Mouse (Mus musculus): ENCODE data around the gene Zfp213. TPM values are rescaled to one million over a fixed set of nuclear protein-coding genes. Genes with fewer than 3 reads are reported as not detected.

Zfp213 gene
- total and polyA plus RNA-seq, 3 experiments, result 3.0 to 3.8 TPM; not detected in 1

Other genes with a start within 250 kb of the Zfp213 start
- not detected in 2 replicates for gene Vmn2r115, start 220.5 kb downstream of the Zfp213 start, total RNA-seq (2012; rRNA removed)
- under 1 TPM in 1 of 2 experiments, not detected in 1; 0.03 TPM for gene Vmn2r115, start 220.5 kb downstream of the Zfp213 start, polyA plus RNA-seq (2012; ENCODE audit: insufficient read depth in 1 of 2, insufficient read length in 2 of 2, low read depth in 1 of 2, low replicate concordance in 2 of 2, missing spikeins in 1 of 2)
- not detected in 2 replicates for gene Vmn2r116, start 179.6 kb downstream of the Zfp213 start, total RNA-seq (2012; rRNA removed)
- gene Vmn2r116, start 179.6 kb downstream of the Zfp213 start, polyA plus RNA-seq (2012; ENCODE audit: insufficient read depth in 1 of 2, insufficient read length in 2 of 2, low read depth in 1 of 2, low replicate concordance in 2 of 2, missing spikeins in 1 of 2), result not detected
- gene Vmn2r117, start 84.5 kb downstream of the Zfp213 start, total RNA-seq (2012; rRNA removed), result not detected in 2 replicates
- gene Vmn2r117, start 84.5 kb downstream of the Zfp213 start, polyA plus RNA-seq (2012; ENCODE audit: insufficient read depth in 1 of 2, insufficient read length in 2 of 2, low read depth in 1 of 2, low replicate concordance in 2 of 2, missing spikeins in 1 of 2), result not detected
- gene Zfp13, start 35.2 kb upstream of the Zfp213 start, total RNA-seq (2012; rRNA removed), result 0.08 and 0.16 TPM in 2 replicates
- gene Zfp13, start 35.2 kb upstream of the Zfp213 start, polyA plus RNA-seq (2012; ENCODE audit: insufficient read depth in 1 of 2, insufficient read length in 2 of 2, low read depth in 1 of 2, low replicate concordance in 2 of 2, missing spikeins in 1 of 2), result under 1 TPM in 1 of 2 experiments, not detected in 1; 0.38 TPM
- not detected in 2 replicates for gene Zscan10, start 36.6 kb upstream of the Zfp213 start, total RNA-seq (2012; rRNA removed)
- gene Zscan10, start 36.6 kb upstream of the Zfp213 start, polyA plus RNA-seq (2012; ENCODE audit: insufficient read depth in 1 of 2, insufficient read length in 2 of 2, low read depth in 1 of 2, low replicate concordance in 2 of 2, missing spikeins in 1 of 2), result under 1 TPM in 1 of 2 experiments, not detected in 1; 0.08 TPM
- gene Mmp25, start 81.0 kb upstream of the Zfp213 start, total RNA-seq (2012; rRNA removed), result 0.03 TPM in 1 of 2 replicates, not detected in the other
- under 1 TPM in 1 of 2 experiments, not detected in 1; 0.01 TPM for gene Mmp25, start 81.0 kb upstream of the Zfp213 start, polyA plus RNA-seq (2012; ENCODE audit: insufficient read depth in 1 of 2, insufficient read length in 2 of 2, low read depth in 1 of 2, low replicate concordance in 2 of 2, missing spikeins in 1 of 2)
- gene Bicdl2, start 96.3 kb upstream of the Zfp213 start, total RNA-seq (2012; rRNA removed), result 0.08 TPM in 1 of 2 replicates, not detected in the other
- gene Bicdl2, start 96.3 kb upstream of the Zfp213 start, polyA plus RNA-seq (2012; ENCODE audit: insufficient read depth in 1 of 2, insufficient read length in 2 of 2, low read depth in 1 of 2, low replicate concordance in 2 of 2, missing spikeins in 1 of 2), result under 1 TPM in 1 of 2 experiments, not detected in 1; 0.17 TPM
- 11.0 and 15.6 TPM in 2 replicates for gene Hcfc1r1, start 109.4 kb upstream of the Zfp213 start, total RNA-seq (2012; rRNA removed)
- gene Hcfc1r1, start 109.4 kb upstream of the Zfp213 start, polyA plus RNA-seq (2012; ENCODE audit: insufficient read depth in 1 of 2, insufficient read length in 2 of 2, low read depth in 1 of 2, low replicate concordance in 2 of 2, missing spikeins in 1 of 2), result 10 to 100 TPM in 1 of 2 experiments, not detected in 1; 81.6 TPM
- 26.4 and 36.9 TPM in 2 replicates for gene Thoc6, start 109.6 kb upstream of the Zfp213 start, total RNA-seq (2012; rRNA removed)
- gene Thoc6, start 109.6 kb upstream of the Zfp213 start, polyA plus RNA-seq (2012; ENCODE audit: insufficient read depth in 1 of 2, insufficient read length in 2 of 2, low read depth in 1 of 2, low replicate concordance in 2 of 2, missing spikeins in 1 of 2), result 10 to 100 TPM in 1 of 2 experiments, not detected in 1; 62.9 TPM
- 15.4 and 18.8 TPM in 2 replicates for gene Tnfrsf12a, start 113.2 kb upstream of the Zfp213 start, total RNA-seq (2012; rRNA removed)
- 10 to 100 TPM in 1 of 2 experiments, not detected in 1; 14.7 TPM for gene Tnfrsf12a, start 113.2 kb upstream of the Zfp213 start, polyA plus RNA-seq (2012; ENCODE audit: insufficient read depth in 1 of 2, insufficient read length in 2 of 2, low read depth in 1 of 2, low replicate concordance in 2 of 2, missing spikeins in 1 of 2)
- not detected in 2 replicates for gene Cldn6, start 115.0 kb upstream of the Zfp213 start, total RNA-seq (2012; rRNA removed)
- not detected for gene Cldn6, start 115.0 kb upstream of the Zfp213 start, polyA plus RNA-seq (2012; ENCODE audit: insufficient read depth in 1 of 2, insufficient read length in 2 of 2, low read depth in 1 of 2, low replicate concordance in 2 of 2, missing spikeins in 1 of 2)
- gene Cldn9, start 119.8 kb upstream of the Zfp213 start, total RNA-seq (2012; rRNA removed), result 0.19 and 0.26 TPM in 2 replicates
- gene Cldn9, start 119.8 kb upstream of the Zfp213 start, polyA plus RNA-seq (2012; ENCODE audit: insufficient read depth in 1 of 2, insufficient read length in 2 of 2, low read depth in 1 of 2, low replicate concordance in 2 of 2, missing spikeins in 1 of 2), result under 1 TPM in 1 of 2 experiments, not detected in 1; 0.18 TPM
- not detected in 2 replicates for gene 1520401A03Rik, start 158.5 kb upstream of the Zfp213 start, total RNA-seq (2012; rRNA removed)
- gene 1520401A03Rik, start 158.5 kb upstream of the Zfp213 start, polyA plus RNA-seq (2012; ENCODE audit: insufficient read depth in 1 of 2, insufficient read length in 2 of 2, low read depth in 1 of 2, low replicate concordance in 2 of 2, missing spikeins in 1 of 2), result not detected
- 15.8 and 16.6 TPM in 2 replicates for gene Pkmyt1, start 162.1 kb upstream of the Zfp213 start, total RNA-seq (2012; rRNA removed)
- 10 to 100 TPM in 1 of 2 experiments, not detected in 1; 49.8 TPM for gene Pkmyt1, start 162.1 kb upstream of the Zfp213 start, polyA plus RNA-seq (2012; ENCODE audit: insufficient read depth in 1 of 2, insufficient read length in 2 of 2, low read depth in 1 of 2, low replicate concordance in 2 of 2, missing spikeins in 1 of 2)
- 5.2 and 6.5 TPM in 2 replicates for gene Paqr4, start 176.6 kb upstream of the Zfp213 start, total RNA-seq (2012; rRNA removed)
- 10 to 100 TPM in 1 of 2 experiments, not detected in 1; 10.7 TPM for gene Paqr4, start 176.6 kb upstream of the Zfp213 start, polyA plus RNA-seq (2012; ENCODE audit: insufficient read depth in 1 of 2, insufficient read length in 2 of 2, low read depth in 1 of 2, low replicate concordance in 2 of 2, missing spikeins in 1 of 2)
- gene Kremen2, start 181.6 kb upstream of the Zfp213 start, total RNA-seq (2012; rRNA removed), result 0.10 TPM in 1 of 2 replicates, not detected in the other
- gene Kremen2, start 181.6 kb upstream of the Zfp213 start, polyA plus RNA-seq (2012; ENCODE audit: insufficient read depth in 1 of 2, insufficient read length in 2 of 2, low read depth in 1 of 2, low replicate concordance in 2 of 2, missing spikeins in 1 of 2), result under 1 TPM in 1 of 2 experiments, not detected in 1; 0.11 TPM
- gene Flywch1, start 207.4 kb upstream of the Zfp213 start, total RNA-seq (2012; rRNA removed), result 14.8 and 15.3 TPM in 2 replicates
- 10 to 100 TPM in 1 of 2 experiments, not detected in 1; 29.7 TPM for gene Flywch1, start 207.4 kb upstream of the Zfp213 start, polyA plus RNA-seq (2012; ENCODE audit: insufficient read depth in 1 of 2, insufficient read length in 2 of 2, low read depth in 1 of 2, low replicate concordance in 2 of 2, missing spikeins in 1 of 2)
- 0.62 and 0.69 TPM in 2 replicates for gene Flywch2, start 221.8 kb upstream of the Zfp213 start, total RNA-seq (2012; rRNA removed)
- 1 to 10 TPM in 1 of 2 experiments, not detected in 1; 6.2 TPM for gene Flywch2, start 221.8 kb upstream of the Zfp213 start, polyA plus RNA-seq (2012; ENCODE audit: insufficient read depth in 1 of 2, insufficient read length in 2 of 2, low read depth in 1 of 2, low replicate concordance in 2 of 2, missing spikeins in 1 of 2)
- 56.2 and 68.9 TPM in 2 replicates for gene Srrm2, start 226.3 kb upstream of the Zfp213 start, total RNA-seq (2012; rRNA removed)
- gene Srrm2, start 226.3 kb upstream of the Zfp213 start, polyA plus RNA-seq (2012; ENCODE audit: insufficient read depth in 1 of 2, insufficient read length in 2 of 2, low read depth in 1 of 2, low replicate concordance in 2 of 2, missing spikeins in 1 of 2), result 100 to 1,000 TPM; 505 to 988 TPM

Data from MEL (cell line).